Mouse (Mus musculus): Measurements from ENCODE around the gene Ugt1a6b.
A peak's percentile ranks its signal among the peaks of the same experiment; 100 is the strongest.

The Ugt1a6b gene

DNA sequence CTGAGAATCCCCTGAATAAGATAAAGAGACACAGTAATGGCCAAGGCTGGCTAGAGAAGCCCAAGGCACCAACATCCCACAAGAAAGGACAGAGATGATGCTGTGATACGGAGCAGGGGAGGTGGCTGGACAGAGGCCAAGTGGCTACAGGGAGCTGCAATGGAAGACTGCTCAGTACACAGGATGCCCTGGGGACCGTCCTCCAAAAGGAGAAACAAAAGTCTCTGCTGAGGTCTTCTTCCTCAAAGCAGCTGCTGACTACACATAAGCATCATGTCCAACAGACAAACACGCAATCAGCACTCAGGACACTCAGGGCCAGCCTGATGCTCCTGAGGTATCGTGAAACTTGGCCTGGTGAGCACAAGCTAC is 161.8 kb downstream of the Ugt1a6b start:
- DNase-seq = peak in 1 of 2 experiments; percentile 56

DNA sequence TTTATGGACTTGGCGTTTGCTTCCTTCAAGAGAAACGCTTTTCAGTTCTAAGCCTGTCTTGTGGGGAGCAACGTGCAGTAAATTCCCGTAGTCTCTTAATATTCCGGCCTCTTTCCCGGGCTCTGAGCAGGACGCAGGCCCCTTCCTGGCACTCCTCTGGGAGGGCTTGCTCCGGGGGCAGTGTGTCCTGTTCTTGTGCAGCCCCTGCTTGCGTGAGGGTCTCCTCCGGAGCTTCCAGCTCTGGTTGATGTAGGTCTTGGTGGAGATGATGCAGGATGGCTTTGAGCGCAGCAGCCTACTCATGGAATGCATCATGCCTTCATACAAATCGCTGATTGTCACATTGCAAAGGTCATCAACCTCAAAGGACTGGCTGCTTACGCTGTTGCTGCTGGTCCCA is 163.1 kb downstream of the Ugt1a6b start:
- DNase-seq = no peak

DNA sequence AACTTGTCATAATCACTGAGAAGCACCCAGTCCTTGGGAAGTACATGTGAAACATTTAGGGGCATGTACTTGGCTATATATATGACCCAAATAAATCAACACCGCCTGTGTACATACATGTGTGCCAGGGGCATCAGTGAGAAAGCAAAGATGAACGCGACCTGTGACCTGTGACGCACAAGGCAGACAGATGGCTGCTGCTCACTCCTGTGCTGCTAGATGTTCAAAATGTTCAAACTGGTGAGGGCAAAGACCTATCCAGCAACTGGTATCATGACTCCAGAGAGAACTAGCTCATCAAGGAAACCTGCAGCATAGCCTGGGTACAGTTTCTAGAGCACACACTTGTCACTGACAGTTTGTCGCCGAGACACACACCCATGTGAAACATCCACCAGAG is 164.4 kb downstream of the Ugt1a6b start:
- no peak for DNase-seq

DNA sequence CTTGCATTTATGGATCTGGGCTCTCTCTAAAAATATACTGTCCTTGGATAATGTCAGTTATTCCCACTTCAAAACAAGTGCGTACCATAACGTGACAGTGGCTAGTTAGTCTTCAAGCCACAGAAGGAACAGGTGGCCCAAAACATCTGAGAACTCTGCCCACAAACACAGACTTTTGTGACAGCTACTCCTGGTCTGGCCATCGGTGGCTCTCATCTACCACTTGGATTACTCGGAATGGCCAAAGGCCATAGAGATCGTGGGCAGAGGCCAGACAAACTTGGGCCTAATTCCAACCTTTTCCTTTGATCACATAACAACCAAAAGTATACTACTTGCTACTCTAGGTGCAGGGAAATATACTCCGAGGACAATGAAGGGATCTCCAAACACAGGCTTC is 165.0 kb downstream of the Ugt1a6b start:
- DNase-seq = no peak

Measured in kidney, postnatal 36 days (tissue).